Mouse (Mus musculus) monocyte, adult 5-6 weeks (primary cell): Measurements from ENCODE around the gene Ankrd13d. TPM values are rescaled to one million over a fixed set of nuclear protein-coding genes. Genes with fewer than 3 reads are reported as not detected.

Experiments used
- ATAC-seq: fragments of 153-309, 156-312 bp; replicated peaks from 2 replicates; pipeline ENCODE4 v1.8.0; 2017; ENCODE audit warnings: mild to moderate bottlenecking; ENCODE audit not compliant: low TSS enrichment, insufficient number of reproducible peaks, severe bottlenecking, poor library complexity, low FRiP score
- total RNA-seq: library from RNA; stranded (forward); fragments of 200-1000, 200-491, 200-594 nt; gene quantifications from 3 replicates; pipeline ENCODE4 v1.2.3, GENCODE M21; 2017

Gene Ankrd13d
- 2.4 to 21.5 TPM (median 12.0 TPM) in 3 replicates for total RNA-seq

GRCm38 (mm10) chr19:4282898-4283553 lies at the start of gene Ankrd13d:
Gene Ankrd13d (minus strand): TSS chr19:4283137.
- peak; percentile 90 for ATAC-seq

DNA sequence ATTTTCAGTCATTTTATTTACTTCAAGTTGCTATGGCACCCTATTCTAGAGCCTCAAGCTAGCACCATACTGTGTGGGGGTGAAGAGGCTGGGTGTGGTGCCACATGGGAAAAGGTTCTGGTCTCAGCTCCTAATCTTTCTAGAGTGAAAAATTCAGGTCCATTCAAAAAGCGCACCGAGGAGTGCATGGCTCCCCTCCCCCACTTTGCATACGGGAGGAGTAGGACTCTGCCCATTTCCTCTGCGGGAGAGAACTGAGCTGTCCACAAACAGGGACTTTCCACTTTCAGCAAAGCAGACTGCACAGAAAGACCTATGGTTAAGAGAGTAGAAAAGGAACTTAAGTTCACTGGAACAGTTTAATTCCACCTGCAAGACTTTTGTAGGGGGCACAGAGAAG lies 49.7 kb upstream of the Ankrd13d start:
- peak; percentile 40 for ATAC-seq

GRCm38 (mm10) chr19:4331273-4331672 lies 48.3 kb upstream of the Ankrd13d start:
- no peak for ATAC-seq

DNA sequence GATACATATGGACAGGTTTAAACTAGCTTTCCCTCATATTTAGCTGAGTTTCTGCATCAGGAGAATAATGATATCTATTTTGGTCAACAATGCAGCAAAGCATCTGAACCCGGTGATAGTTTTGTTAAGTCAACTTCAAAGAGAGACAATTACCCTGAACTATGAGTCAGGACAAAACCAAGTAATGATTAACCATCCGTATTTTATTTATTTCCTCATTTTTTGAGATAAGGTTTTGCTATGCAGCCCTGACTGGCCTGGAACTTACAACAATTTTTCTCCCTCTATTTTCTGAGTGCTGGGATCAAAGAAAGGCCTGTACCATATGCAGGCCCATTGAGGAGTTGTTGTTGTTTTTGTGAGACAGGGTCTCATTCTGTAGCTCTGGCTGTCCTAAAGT lies 47.7 kb upstream of the Ankrd13d start:
- ATAC-seq, result no peak

GRCm38 (mm10) chr19:4328737-4329304 lies 45.9 kb upstream of the Ankrd13d start:
- no peak for ATAC-seq

DNA sequence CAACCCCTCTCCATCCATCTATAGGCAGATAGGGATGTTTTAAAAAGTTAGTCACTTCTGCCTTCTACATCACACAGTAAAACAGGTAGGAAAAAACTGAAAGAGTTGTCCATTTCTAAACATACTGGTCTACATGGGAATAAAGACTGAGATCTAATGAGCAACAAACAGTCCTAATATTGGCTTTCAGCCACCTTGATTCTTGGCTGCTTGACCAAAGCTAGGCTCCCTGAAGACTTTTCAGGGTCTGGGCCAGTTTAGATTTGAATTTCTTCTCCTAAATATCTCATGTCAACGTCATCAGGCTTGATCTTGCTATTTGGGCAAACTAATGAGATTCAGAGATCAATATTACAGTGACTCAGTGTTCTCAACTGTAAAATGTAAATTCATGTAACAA lies 43.9 kb upstream of the Ankrd13d start:
- ATAC-seq, result no peak

- no peak for ATAC-seq
Observed at GRCm38 (mm10) chr19:4326106-4326505, 43.2 kb upstream of the Ankrd13d start.

GRCm38 (mm10) chr19:4322134-4322533 lies 39.2 kb upstream of the Ankrd13d start:
- no peak for ATAC-seq

DNA sequence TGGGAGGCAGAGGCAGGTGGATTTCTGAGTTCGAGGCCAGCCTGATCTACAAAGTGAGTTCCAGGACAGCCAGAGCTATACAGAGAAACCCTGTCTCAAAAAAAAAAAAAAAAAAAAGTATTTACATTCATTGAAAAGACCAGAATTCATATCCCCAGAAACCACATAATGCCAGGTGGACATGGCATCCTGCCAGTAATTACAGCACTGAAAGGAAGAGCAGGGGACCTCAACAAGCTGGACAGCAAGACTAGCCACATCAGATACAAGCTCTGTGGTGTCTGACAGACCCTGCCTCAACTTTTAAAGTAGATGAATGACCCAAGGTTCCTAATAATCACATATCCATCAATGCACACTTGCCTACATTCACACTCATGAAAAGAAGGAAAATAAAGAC lies 38.7 kb upstream of the Ankrd13d start:
- no peak for ATAC-seq

DNA sequence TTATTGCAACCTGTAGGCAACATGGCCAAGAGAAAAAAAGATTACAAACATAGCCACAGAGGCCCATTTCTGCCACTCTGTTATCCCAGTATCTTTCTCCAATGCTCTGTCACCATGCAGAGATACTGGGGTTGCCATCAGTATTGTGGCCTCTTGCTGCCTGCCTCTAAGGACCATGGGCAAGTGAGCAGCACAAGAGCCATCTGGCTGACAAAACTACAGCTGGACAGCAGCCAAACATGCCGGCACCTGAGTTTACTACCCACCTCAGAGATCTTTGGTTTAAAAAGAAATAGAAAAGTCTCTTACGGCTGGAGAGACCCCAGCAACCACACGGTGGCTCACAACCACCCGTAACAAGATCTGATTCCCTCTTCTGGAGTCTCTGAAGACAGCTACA lies 36.3 kb upstream of the Ankrd13d start:
- ATAC-seq, result no peak

DNA sequence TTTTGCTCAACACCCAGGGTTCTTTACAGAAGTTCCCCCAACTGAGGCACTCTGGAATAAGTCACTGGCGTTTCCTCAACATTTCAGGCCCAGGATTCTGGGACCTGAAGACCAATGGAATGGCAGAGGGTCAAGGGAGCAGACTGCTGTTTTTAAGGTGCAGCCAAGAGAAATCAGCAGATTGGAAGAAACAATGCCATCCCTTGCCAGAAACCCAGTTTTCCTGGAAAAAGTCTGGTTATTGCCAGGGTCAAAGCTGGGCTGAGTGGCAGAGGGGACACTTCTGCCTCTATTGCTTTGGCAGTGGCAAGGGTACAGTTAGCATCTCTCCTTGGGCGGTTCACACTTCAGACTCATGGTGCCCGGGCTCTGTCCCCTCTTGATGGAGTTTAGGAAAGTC lies 34.2 kb upstream of the Ankrd13d start:
- no peak for ATAC-seq

DNA sequence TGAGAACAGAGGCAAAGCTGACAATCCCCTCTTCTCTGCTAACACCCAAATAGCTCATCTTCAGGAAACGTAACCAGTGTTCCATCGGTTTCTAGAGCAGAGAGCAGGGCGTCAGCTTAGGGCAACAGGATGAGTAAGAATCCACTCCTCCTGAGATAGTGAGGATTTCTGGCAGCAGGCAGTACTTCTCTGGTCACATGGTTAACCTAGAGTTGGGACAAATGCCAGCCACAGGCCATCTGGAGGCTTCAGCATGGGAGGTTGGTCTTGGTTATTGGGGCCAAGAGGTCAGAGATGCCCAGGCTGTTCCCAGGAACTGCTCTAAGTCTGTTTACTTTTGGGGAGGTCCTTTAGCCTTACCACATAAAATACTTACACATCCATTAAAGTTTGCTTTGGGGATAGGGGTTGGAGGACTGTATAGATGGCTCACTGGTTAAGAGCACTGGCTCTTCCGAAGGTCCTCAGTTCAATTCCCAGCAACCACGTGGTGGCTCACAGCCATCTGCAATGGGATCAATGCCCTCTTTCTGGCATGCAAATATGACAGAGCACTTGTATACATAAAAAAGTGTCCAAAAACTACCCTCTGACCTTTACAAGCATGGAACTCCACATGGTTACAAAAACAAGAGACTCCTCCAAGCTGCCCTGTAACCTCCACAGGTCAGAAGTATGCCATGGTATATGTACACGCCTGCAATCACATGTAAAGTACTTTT lies 32.4 kb upstream of the Ankrd13d start:
- ATAC-seq, result no peak

- ATAC-seq, result peak; percentile 52
Observed at GRCm38 (mm10) chr19:4309776-4310185, 26.8 kb upstream of the Ankrd13d start.

- ATAC-seq, result no peak
Observed at GRCm38 (mm10) chr19:4309302-4309701, 26.4 kb upstream of the Ankrd13d start.

DNA sequence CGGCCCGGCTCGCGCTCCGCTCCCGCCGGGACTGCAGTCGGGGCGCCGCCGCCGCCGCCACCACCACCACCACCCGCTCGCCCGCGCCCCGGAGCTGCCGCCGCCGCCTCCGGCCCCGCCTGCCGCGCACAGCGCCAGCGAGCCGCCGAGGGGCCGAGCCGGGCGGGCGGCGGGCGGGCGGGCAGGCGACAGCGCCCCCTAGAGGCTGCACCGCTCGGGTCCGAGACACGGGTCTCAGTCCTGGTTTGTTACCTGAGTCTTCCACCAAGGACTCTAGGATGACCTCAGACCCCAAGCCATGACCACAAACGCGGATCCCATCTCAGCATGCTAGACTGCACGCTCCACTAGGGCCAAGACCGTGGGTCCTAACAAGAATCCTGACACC lies 23.2 kb upstream of the Ankrd13d start, which contains the start of gene Grk2:
Gene Grk2 (minus strand): TSS at position 33 of the 388 bp plus-strand sequence.
- no peak for ATAC-seq

GRCm38 (mm10) chr19:4305491-4306189 lies 22.7 kb upstream of the Ankrd13d start:
- ATAC-seq, result no peak

GRCm38 (mm10) chr19:4304871-4305321 lies 22.0 kb upstream of the Ankrd13d start:
- no peak for ATAC-seq

DNA sequence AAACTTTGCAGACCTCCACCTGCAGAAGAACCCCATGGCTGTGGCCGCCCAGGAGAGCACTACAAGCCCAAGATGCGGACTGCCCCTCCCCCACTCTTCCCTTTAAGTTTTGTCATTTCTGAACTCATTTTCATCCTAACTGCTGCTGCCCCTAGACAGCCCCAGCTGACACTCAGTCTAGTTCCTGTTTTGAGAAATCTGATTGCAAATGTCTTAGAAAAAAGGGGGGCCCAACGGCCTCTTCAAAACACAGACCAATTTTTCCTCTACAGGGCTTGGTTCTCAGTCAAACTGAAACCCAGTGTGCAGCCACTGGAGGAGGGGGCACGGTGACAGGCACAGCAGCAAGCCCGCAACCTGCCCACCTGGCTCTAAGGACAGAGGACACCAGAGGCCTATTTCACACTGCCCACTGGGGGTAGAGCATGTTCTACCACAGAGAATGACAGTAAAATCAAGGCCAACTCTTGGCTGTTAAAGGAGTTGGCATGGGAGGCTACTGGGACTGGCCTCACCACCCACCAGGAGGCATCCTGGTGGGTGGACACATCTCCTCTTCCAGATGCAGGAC lies 21.4 kb upstream of the Ankrd13d start:
- ATAC-seq, result no peak

DNA sequence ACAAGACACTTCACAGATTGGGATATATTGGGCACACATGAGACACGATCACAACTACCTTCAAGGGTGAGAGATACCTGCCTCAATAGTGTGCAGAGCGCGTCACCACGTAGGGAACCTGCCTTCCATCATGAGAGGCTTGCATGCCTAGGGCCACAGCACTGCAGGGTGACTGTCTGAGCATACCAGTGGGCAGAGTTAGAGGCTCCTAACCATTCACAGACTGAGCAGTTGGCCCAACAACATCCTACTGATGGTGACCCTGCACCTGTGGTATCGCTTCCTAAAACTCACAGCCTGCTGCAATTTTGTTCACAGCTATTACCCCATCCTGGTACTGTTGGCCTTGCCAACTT lies 20.7 kb upstream of the Ankrd13d start:
- ATAC-seq, result no peak
